Mouse (Mus musculus) bone marrow, adult 2 months (tissue): ENCODE measurements around the gene Stard13.

Experiments used
- CTCF ChIP-seq: fragments of 200-500 bp; IDR thresholded peaks from 2 replicates; pipeline ENCODE4 v1.5.1; 2011; ENCODE audit warnings: low read length, control low read depth; ENCODE audit not compliant: control insufficient read depth, insufficient read depth
- POLR2A ChIP-seq: fragments of 200-500 bp; IDR thresholded peaks from 2 replicates; pipeline ENCODE4 v1.6.1; 2011; ENCODE audit warnings: low read depth, mild to moderate bottlenecking, control low read depth, low read length, borderline replicate concordance; ENCODE audit not compliant: control insufficient read depth

DNA sequence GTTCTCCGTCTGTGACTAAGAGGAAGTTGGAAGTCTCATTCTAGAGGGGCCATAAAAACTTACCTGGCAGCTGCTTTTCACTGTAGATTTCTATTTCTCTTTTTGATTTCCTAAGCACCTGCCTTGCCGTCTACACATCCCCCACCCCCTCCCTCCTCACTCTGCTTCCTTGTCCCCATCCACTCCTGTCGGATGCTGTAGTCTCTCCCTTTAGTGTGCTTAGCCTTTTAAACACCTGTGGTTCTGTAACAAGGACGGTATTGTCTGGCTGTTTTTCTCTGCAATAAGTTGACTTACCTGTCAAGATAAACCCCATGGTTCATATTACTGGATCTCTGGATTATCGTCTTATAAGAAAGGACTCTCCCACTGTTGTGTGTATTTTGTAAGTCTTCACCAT, 11.9 kb upstream of the Stard13 start:
- no peak for TF ChIP-seq POLR2A
- TF ChIP-seq CTCF = no peak
